Mouse (Mus musculus): Measurements from ENCODE around the gene Tmem92.

Gene Tmem92

DNA sequence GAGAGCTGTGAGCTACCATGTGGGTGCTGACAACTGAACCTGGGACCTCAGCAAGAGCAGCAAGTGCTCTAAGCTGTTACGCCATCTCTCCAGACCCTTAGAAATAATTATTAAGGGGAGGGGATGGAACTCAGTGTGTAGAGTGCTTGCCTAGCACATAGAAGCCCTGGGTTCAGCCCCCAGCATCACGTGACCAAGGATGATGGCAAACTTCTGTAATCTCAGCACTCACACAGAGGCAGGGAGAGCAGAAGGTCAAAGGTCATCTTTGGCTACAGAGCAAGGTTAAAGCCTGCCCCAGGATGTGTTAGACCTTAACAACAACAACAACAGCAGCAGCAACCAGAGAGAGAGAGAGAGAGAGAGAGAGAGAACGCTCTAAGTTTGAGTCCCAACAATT lies 54.0 kb downstream of the Tmem92 start:
- DNase-seq (ENCODE audit: low read depth, low spot score), result no peak

DNA sequence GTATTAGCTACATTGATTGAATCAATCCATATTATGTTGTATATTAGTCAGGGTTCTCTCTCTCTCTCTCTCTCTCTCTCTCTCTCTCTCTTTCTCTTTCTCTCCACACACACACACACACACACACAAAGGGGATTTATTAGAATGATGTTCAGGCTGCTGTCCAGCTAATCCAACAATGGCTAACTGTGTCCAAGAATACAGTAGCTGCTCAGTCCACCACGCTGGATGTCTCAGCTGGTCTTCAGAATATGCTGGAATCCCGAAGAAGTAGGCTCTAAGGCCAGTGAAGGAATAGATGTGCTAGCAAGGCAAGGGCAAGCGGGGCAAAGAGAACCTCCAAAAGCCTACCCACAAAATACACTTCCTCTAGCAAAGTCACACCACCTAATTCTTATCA lies 55.2 kb downstream of the Tmem92 start:
- DNase-seq (ENCODE audit: low read depth, low spot score), result no peak

All from forelimb bud, embryonic 11.5 days (tissue).